Mouse (Mus musculus) right cerebral cortex, adult 2 months (tissue): Measurements from ENCODE around the gene Trmt1.

Source experiments
- DNase-seq, 2 experiments: peaks; one replicate each; pipeline ENCODE4 v3.0.0; 2021 to 2022; ENCODE audit warnings: low spot score in 2 of 2

Trmt1 gene

DNA sequence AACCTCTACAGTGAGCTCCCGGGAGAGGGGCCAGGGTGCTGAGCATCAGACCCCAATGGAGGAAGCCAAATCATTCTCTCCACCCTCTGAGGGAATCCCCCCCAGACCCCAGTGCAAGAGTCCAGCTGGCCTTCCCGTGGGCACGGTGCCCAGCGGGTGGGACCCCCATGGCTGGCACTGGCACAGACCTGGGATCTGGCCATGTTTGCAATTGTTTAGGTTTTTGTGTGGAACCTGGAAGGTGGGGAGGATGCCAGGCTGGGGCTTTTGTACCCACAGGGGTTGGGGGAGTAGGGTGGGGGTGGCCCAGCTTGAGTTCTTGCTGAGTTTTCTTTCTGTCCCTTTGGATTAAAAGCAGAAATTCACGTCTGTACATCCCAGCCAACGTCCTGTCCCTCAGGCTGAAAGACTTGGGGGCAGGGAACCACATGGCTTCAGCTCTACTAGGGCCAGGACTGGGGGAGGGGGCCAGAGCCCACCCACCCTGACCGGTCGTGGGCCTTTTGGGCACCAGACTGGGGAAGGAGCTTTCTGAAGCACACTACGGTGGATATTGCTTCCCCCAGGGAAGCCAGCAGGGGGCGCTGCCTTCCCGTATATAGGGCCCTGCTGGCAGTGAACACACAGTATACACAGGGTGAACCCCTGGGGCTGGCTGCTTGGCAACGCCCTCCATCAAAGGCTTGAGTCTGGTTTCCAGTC is 22.8 kb downstream of the Trmt1 start:
- DNase-seq = peak; percentile 84 to 91

- DNase-seq = no peak
Measured at GRCm38 (mm10) chr8:84709931-84710330, 23.8 kb downstream of the Trmt1 start.

DNA sequence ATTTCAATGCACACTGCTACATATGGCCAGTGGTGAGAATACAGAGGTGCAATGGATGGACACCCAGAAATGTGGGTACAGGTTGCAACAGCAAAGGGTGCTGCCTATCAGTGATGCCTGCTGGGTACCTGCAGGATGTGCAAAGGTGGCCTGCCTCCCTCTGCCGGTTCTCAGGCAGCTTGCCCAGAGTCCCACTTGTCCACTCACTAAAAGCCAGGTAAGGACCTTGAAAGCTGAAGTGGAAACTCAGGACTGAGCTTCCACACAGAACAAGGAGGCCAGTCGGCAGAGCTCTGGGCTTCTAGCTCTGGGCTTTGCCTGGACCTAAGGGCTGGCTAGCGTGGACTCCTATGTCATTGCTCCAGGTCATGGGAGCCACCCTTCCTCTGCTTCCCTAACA is 25.2 kb downstream of the Trmt1 start:
- DNase-seq = no peak

DNA sequence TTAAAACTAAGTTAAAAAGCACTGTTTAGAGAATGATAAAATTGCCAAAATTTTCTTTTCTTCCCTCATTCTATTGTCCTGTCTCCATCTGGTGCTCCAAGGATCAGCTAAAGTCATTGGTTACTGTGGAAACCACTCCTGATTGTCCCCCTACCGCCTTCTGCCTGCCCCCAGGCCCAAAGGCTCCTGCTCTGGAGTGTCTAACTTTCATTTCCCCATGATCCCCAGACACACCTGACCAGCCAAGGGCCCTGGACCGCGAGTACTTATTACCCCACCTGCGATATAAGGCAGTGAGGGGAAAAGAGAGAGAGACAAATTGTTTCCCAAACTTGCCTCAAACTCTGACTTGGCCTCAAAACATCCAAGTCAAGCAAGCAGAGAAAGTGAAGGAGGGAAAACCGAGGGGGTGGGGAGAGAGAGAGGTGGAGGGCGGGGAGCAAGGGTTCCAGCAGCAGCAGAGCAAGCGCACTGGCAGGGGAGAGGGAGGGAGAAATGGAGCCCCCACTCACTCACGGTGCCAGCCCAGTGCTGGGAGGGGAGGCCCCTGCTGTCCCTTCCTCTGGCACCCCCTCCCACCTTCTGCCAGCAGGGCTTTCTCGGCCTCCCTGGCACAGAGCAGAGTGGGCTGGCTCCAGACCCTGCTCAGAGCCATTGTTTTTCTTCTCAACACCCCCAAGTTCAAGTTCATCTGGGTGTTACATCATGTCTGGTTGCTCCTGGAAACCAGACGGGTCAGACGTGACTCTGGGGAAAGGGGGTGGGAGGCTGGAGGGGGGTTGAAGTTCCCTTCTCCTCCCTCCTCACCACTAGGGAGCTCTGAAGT is 26.0 kb downstream of the Trmt1 start:
- no peak for DNase-seq

DNA sequence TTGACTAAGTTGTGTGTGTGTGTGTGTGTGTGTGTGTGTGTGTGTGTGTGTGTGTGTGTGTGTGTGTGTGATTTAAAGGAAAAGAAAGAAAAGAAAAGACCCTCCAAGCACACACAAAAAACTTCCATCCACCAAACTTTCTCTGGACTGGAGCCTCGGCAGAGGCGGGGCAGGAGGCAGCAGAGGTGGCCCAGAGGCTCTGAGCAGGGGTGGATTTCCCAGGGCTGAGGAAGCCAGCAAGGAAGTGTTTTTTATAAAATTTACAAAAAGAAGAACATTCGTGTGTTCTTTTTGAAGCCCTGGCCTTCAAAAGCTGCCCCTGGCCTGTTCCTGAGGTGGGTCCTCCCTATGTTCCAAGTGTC is 26.6 kb downstream of the Trmt1 start:
- DNase-seq = no peak

GRCm38 (mm10) chr8:84713381-84713780 is 27.3 kb downstream of the Trmt1 start:
- no peak for DNase-seq

- DNase-seq = no peak
Measured at GRCm38 (mm10) chr8:84714161-84714560, 28.1 kb downstream of the Trmt1 start.

DNA sequence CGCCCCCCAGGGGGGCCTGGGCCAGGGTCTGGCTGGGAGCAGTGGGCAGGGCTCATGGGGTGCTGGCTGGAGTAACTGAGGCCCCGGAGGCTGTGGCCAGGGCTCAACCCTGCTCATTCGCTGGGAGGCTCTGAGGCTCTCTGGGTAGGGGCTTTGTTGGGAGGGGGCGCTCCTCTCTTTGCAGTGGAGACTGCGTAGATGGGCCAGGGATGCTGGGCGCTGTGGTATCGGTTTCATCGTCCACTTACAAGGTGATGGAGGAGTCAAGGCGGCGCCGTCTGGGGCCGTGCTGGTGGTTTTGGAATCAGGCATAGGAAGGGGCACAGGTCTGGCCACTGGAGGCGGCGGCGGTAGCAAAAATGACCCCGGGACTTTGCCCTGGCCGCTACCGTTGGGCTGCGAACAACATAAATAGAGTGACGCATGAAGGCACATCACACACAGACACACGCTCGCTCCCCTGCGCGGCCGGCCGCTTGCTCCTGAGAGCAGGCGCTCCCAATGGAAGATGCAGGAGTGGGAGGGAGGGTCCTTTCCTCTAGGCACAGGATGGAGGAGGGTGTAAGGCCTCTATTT is 29.9 kb downstream of the Trmt1 start:
- DNase-seq = no peak

GRCm38 (mm10) chr8:84716790-84717189 is 30.7 kb downstream of the Trmt1 start:
- no peak for DNase-seq

- no peak for DNase-seq
Measured at GRCm38 (mm10) chr8:84718476-84718875, 32.4 kb downstream of the Trmt1 start.

DNA sequence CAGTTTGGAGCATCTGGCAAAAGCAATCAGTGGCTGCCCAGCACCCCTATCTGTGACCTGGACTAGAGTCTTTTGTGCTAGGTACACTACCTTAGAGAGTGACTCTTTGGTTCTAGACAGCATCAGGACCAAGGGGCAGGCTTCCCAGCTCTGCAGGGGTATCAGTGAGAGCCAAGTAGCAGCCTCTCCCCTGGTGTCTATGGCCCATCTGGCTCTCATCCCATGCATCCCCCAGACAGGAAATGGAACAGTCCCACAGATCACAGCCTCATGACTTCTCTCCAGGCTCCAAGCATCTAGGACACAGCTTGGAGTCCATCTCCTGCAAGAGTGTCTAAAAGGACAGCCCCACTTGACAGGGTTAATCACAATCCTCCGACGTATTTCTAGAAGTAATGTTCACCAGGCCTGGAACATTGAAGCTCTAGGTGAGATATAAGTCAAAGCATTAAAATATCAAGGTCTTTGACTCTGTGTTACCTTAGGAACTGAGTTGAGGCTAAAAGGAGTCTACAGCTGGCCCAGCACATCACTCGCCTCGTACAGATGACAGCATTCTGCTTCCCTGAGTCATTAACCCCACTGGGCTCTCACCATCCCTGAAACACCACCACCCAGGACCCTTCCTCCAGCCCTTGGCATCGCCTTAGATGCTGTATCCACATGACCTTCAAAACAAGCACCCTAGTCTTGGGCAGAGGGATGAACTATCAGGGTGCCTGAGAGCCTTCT is 33.0 kb downstream of the Trmt1 start:
- DNase-seq = no peak

DNA sequence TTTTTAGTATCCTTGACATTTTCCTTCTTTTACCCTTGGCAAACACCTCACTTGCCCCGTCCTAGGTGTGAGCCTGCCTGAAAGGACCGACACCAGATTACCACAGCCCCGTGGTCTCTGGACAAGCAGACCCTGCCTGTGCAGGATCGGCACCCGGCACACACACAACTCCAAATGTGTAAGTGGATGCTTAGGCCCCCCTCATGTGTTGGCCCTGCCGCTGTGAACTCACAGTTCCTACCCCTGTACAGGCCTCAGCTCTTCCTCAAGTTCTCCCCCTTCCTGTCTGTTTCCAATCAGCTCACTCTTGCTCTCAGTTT is 36.4 kb downstream of the Trmt1 start:
- no peak for DNase-seq

- peak; percentile 69 to 78 for DNase-seq
Measured at GRCm38 (mm10) chr8:84722850-84723570, 36.9 kb downstream of the Trmt1 start, which contains the start of gene G430095P16Rik. TSS of gene G430095P16Rik (plus strand) at chr8:84723007.

DNA sequence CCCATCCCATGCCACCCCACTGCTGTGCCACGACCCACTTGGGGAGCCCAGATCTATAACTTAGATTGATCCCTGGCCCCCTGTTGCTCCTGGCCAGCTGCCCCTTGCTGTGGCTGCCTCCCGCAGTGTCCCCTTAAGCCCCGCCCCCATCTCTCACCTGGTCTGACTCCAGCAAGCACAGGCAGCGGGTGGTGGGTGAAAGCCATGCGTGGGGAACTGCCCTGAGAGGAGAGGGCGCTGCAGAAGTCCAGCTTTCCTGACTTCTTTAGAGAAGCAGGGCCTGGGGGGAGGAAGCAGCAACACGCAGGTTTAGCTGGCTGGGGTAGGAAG is 37.4 kb downstream of the Trmt1 start:
- no peak for DNase-seq

DNA sequence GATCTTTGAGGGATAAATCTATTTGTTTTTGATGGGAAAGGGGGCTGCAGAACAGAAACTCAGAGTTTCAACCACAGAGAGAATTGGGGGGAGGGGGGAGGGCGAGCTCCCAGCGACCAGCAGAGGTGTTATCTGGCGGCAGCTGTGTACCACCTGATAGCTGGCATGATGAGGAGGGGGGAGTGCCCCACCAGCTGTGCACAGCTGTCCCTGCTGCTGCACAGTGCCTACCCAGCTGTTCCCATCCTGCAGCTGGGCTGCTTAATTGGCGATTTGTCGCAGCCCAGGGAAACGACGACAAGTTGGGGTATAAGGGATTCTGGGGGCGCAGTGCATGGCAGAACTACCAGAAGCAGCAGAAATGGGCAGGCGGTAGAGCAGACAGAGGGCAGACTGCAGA is 38.6 kb downstream of the Trmt1 start:
- DNase-seq = no peak

- DNase-seq = no peak
Measured at GRCm38 (mm10) chr8:84725246-84725940, 39.3 kb downstream of the Trmt1 start.

- DNase-seq = no peak
Measured at GRCm38 (mm10) chr8:84725941-84726259, 39.8 kb downstream of the Trmt1 start.

DNA sequence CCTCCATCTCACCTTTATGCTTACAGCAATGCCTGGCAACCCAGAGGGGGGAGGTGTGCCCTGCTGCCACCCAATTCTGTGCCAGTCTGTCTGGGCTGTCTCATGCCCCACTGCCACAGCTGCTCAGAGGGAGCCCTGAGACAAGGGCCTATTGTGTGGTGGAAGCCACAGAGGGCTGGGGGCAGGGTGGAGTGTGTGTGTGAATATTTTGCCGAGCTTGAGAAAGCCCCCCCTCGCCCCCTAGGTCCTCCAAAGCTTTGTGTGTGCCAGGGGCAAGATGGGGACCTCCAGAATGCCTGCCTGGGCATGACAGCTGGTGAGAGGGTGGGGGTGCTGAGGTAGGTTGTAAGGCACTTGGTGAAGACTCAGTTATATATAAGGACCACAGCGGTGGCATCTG is 42.4 kb downstream of the Trmt1 start:
- no peak for DNase-seq

DNA sequence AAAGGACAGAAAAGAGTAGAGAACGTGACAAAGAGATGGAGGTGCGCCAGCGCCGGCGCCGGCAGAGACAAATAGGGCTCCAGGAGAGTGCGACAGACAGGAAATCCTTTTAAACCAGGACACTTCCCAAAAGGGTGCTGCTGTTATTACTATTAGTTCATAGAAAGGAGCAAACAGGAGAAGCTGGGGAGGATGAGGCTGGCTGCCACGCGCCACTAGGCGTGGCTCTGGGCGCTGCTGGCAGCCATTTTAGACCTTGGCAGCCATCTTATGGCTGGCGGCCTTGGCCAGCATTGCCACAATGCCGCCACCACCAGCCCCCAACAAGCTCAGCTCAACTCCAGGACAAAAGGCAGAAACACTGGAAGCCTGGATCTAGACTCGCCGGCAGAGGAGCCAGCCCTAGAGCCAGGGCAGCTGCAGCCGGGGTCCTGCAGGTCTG is 43.8 kb downstream of the Trmt1 start:
- DNase-seq = no peak

DNA sequence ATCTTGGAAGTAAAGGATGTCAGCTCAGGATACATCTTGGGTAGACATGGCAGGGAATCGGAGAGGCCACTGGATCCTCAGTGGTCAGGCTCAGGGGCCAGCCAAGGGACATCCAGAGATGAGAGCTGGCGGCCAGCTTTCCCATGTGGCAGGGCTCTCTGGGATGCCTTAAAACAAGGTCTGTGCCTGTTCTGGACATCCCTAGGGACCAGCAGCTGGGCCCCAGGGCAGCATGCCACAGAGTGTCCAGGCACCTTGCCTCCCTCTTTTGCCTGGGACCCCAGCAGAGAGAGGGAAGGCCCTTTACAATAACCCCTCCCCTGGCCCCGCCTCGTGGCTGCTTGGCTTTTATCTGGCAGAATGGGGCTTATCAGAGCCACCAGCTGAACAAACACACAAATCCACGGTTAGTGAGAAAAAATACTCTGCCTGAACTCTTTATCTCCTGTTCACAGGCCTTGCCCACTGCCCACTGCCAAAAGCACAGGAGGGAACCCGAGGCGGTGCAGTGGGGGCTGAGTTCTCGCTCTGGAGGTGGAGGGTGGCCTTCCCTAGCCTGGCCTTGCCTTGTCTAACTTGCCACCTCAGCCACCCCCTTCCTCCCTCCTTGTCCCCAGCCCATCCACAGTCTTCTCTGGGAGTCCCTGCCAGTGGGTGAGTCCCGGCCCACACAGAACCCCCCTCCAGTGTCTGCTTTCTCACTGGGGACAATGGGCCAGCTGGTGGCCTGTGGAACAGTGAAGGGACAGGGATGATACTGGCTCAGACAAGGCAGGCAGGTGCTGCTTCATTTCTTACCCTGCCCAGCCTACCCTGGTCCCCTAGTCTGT is 44.6 kb downstream of the Trmt1 start:
- no peak for DNase-seq
